Mouse (Mus musculus): ENCODE data around the gene 1700061G19Rik. TPM values are rescaled to one million over a fixed set of nuclear protein-coding genes. Genes with fewer than 3 reads are reported as not detected.

The 1700061G19Rik gene
- polyA plus RNA-seq (2021; fragmentation: Nextera tagmentation): 0.15 and 0.34 TPM in 2 replicates
- long read RNA-seq, experiment 1, partial matches to known transcripts: 0 of 3 reads
- long read RNA-seq, experiment 1, other reads (novel, unspliced or antisense): 3 of 3 reads
- long read RNA-seq, experiment 2, partial matches to known transcripts: 0 of 6 reads
- long read RNA-seq, experiment 2, other reads (novel, unspliced or antisense): 6 of 6 reads

DNA sequence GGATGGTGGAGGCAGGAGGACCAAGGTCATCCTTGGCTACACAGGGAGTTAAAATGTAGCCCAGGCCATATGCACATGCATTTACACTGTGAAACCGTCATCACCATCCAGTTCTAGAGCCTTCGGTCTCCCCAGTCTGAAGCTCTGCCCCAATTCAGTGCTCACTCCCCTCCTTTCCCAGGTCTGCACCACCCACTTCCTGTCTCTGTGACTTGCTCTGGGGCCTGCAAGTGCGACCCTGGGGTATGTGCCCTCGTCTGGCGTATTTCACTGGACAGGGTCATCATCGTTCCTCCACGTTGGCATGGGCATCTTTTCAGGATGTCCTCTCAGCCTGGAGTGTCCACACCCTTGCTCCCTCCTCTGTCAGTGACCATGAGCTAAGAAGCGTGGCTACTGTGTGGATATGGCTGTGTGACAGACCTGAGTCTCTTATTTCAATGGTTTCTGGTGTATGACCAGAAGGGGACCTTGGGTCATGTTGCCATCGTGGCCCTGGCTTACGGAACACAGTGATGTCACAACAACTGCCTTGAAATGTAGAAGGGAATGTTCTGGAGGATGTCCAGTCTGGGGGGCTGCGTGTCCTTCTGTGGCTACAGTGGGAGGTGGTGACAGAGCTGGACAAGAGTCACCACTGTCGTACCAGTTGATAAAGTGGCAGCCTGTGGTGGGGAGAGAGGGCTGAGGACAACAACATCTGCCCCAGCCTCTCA, at the start of gene 1700061G19Rik:
Gene 1700061G19Rik, plus strand, starts transcription at position 542 of the 716 bp plus-strand sequence.

DNA sequence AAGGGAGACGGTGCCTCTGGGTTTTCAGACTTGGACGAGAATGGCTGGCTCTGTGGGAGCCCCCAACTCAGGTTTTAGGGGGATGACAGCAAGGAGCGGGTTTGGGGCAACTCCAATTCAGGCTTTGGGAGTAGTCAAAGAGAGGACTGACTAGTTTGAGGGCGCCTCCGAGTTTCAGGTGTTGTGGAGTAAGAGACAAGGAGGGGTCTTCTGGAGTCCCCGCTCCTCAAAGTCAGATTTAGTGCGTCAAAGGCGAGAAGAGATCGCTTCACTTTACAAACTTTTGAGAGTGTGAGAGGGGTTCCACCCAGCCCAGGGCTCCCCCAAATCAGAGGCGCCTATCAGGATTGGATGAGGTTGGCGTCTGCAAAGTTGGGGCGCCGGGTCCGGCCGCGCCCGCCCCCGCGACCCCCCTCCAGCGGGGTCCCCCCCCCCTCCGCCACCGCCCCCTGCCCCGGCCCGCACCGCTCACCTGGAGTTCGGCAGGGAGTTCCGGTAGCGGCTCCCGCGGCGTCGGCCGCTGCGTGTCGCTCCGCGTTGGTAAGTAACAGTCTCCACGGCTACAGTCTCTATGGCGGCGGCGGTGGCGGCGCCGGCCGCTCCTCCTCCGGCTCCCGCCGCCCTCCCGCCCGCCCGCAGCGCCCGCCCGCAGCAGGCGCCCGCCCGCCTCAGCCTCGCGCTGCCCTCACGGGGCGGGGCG, 44.7 kb upstream of the 1700061G19Rik start, which contains the start of gene Rfx2:
Gene Rfx2, minus strand, starts transcription at position 603 of the 700 bp plus-strand sequence.

DNA sequence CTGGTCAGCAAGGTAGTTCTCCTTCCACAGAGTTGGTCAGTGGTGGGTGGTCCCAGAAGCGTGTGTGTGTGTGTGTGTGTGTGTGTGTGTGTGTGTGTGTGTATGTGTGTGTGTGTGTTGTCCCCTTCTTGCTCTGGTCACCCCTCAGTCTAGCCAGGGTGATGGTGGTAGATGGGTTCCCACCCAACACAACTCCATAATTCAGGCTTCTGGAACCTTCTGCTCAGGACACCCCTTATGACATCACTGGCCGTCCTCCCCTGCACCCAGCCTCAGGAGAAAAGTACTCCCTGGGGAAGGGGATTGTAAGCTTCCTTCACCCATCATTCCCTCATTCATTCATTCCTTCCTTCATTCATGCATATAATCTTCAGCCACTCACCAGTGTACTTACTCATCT, 1.0 kb upstream of the 1700061G19Rik start, which contains the start of gene Acsbg2:
Gene Acsbg2, minus strand, starts transcription at position 211 of the 400 bp plus-strand sequence.

DNA sequence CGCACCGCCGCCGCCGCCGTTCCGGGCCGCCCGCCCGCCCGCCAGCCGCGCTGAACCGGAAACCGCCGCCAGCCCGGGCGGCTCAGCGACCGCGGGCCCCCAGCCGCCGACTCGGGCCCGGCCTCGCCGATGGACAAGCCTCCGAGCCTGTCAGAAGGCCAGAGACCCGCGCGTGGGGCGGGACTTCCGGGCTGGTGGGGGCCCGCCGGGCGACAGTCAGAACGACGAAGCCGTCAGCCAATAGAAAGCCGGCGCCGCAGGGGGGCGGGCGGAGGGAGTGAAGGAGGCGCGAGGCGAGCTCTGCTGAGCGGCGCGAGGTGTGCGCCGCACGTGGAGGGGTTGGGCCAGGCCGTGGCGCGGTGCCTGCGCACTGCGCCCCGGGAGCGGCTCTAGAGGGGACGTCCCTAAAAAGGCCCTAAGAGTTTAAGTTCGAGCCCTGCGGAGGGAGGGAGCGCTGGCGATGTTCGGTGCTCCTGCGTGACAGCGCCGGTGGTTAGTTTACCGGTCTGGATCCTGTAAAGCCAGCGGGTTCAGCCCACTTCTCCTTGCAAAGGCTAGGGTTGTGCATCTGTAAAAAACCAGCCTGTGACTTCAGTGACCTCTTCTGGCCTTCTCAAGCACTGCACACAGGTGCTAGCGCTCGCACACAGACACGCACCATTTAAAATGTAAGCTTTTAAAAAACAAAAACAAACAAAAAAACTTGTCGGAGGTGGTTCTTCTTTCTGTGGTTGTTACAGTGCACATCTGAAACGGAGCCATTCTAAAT, 60.3 kb downstream of the 1700061G19Rik start, which contains the start of gene Mllt1:
Gene Mllt1, minus strand, starts transcription at position 53 of the 769 bp plus-strand sequence.

Other genes starting within 250 kb of the 1700061G19Rik start
- 31.6 and 34.6 TPM in 2 replicates for gene Lonp1, start 248.6 kb upstream of the 1700061G19Rik start, polyA plus RNA-seq (2021; fragmentation: Nextera tagmentation)
- 0.30 and 0.35 TPM in 2 replicates for gene Catsperd, start 247.3 kb upstream of the 1700061G19Rik start, polyA plus RNA-seq (2021; fragmentation: Nextera tagmentation)
- 48.4 and 49.1 TPM in 2 replicates for gene Ranbp3, start 202.2 kb upstream of the 1700061G19Rik start, polyA plus RNA-seq (2021; fragmentation: Nextera tagmentation)
- gene Ndufa11, start 157.7 kb upstream of the 1700061G19Rik start, polyA plus RNA-seq (2021; fragmentation: Nextera tagmentation): 1,051 and 1,264 TPM in 2 replicates
- 9.7 and 10.4 TPM in 2 replicates for gene Vmac, start 157.5 kb upstream of the 1700061G19Rik start, polyA plus RNA-seq (2021; fragmentation: Nextera tagmentation)
- gene Nrtn, start 117.9 kb upstream of the 1700061G19Rik start, polyA plus RNA-seq (2021; fragmentation: Nextera tagmentation): 4.1 and 4.4 TPM in 2 replicates
- gene Dus3l, start 110.7 kb upstream of the 1700061G19Rik start, polyA plus RNA-seq (2021; fragmentation: Nextera tagmentation): 22.2 and 22.6 TPM in 2 replicates
- gene Prr22, start 105.2 kb upstream of the 1700061G19Rik start, polyA plus RNA-seq (2021; fragmentation: Nextera tagmentation): 0.14 TPM in 1 of 2 replicates, not detected in the other
- gene Rfx2, start 44.5 kb upstream of the 1700061G19Rik start, polyA plus RNA-seq (2021; fragmentation: Nextera tagmentation): 1.8 and 2.1 TPM in 2 replicates
- gene Acsbg2, start 1.0 kb upstream of the 1700061G19Rik start, polyA plus RNA-seq (2021; fragmentation: Nextera tagmentation): not detected in 2 replicates
- 7.0 and 7.7 TPM in 2 replicates for gene Mllt1, start 59.9 kb downstream of the 1700061G19Rik start, polyA plus RNA-seq (2021; fragmentation: Nextera tagmentation)
- gene Acer1, start 106.6 kb downstream of the 1700061G19Rik start, polyA plus RNA-seq (2021; fragmentation: Nextera tagmentation): not detected in 2 replicates
- gene Clpp, start 114.8 kb downstream of the 1700061G19Rik start, polyA plus RNA-seq (2021; fragmentation: Nextera tagmentation): 228 and 229 TPM in 2 replicates
- gene Alkbh7, start 121.9 kb downstream of the 1700061G19Rik start, polyA plus RNA-seq (2021; fragmentation: Nextera tagmentation): 58.9 and 60.0 TPM in 2 replicates
- not detected in 2 replicates for gene Pspn, start 124.5 kb downstream of the 1700061G19Rik start, polyA plus RNA-seq (2021; fragmentation: Nextera tagmentation)
- 70.4 and 72.9 TPM in 2 replicates for gene Gtf2f1, start 135.8 kb downstream of the 1700061G19Rik start, polyA plus RNA-seq (2021; fragmentation: Nextera tagmentation)
- 0.15 TPM in 1 of 2 replicates, not detected in the other for gene Gm17949, start 136.0 kb downstream of the 1700061G19Rik start, polyA plus RNA-seq (2021; fragmentation: Nextera tagmentation)
- gene Khsrp, start 156.0 kb downstream of the 1700061G19Rik start, polyA plus RNA-seq (2021; fragmentation: Nextera tagmentation): 3.2 and 3.4 TPM in 2 replicates
- gene Slc25a41, start 166.2 kb downstream of the 1700061G19Rik start, polyA plus RNA-seq (2021; fragmentation: Nextera tagmentation): not detected in 2 replicates
- gene Crb3, start 183.6 kb downstream of the 1700061G19Rik start, polyA plus RNA-seq (2021; fragmentation: Nextera tagmentation): 1.5 and 8.4 TPM in 2 replicates
- 37.6 and 49.0 TPM in 2 replicates for gene Slc25a23, start 184.4 kb downstream of the 1700061G19Rik start, polyA plus RNA-seq (2021; fragmentation: Nextera tagmentation)
- gene Dennd1c, start 203.0 kb downstream of the 1700061G19Rik start, polyA plus RNA-seq (2021; fragmentation: Nextera tagmentation): 0.68 and 1.0 TPM in 2 replicates
- 597 and 759 TPM in 2 replicates for gene Tubb4a, start 212.3 kb downstream of the 1700061G19Rik start, polyA plus RNA-seq (2021; fragmentation: Nextera tagmentation)
- gene Tnfsf9, start 229.8 kb downstream of the 1700061G19Rik start, polyA plus RNA-seq (2021; fragmentation: Nextera tagmentation): 0.63 and 1.1 TPM in 2 replicates